Mouse (Mus musculus): ENCODE measurements around the gene Cpeb3. TPM values are rescaled to one million over a fixed set of nuclear protein-coding genes. Genes with fewer than 3 reads are reported as not detected.
"Not testable (repeated sequence)": the region's sequence is repeated elsewhere in the genome, so short reads cannot be mapped to it uniquely, and the experiment has no call there.

The Cpeb3 gene
- polyA plus RNA-seq, 1 experiment from 2014 or later, result 2.0 TPM

GRCm38 (mm10) chr19:37210457-37210856 is 2.1 kb upstream of the Cpeb3 start:
- 89% methylated on average over 4 of the region's 4 CpGs for WGBS
- Histone ChIP-seq H3K9ac (ENCODE audit: low read depth, low read length) (no peak overlapping the region), H3K4me3 (ENCODE audit: low read depth, low read length) (no peak overlapping the region), H3K27me3 (replicated peaks; ENCODE audit: control insufficient read depth, insufficient read depth, low read length) (no peaks in the 10 kb centered on the region), H3K9me3 (ENCODE audit: control insufficient read depth, low read length) (no peaks in the 10 kb centered on the region), H3K4me1 (replicated peaks; ENCODE audit: control insufficient read depth, insufficient read depth, low read length) (peaks cover 14% of the 10 kb centered on the region), H3K4me2 (no peak overlapping the region), H3K36me3 (ENCODE audit: control insufficient read depth, insufficient read depth, low read length) (peaks cover 23% of the 10 kb centered on the region), H3K27ac (ENCODE audit: low read depth, low read length) (no peak overlapping the region)
- ATAC-seq (replicated peaks; ENCODE audit: low FRiP score) (no peak), DNase-seq (ENCODE audit: low spot score) (peak; percentile 12)

DNA sequence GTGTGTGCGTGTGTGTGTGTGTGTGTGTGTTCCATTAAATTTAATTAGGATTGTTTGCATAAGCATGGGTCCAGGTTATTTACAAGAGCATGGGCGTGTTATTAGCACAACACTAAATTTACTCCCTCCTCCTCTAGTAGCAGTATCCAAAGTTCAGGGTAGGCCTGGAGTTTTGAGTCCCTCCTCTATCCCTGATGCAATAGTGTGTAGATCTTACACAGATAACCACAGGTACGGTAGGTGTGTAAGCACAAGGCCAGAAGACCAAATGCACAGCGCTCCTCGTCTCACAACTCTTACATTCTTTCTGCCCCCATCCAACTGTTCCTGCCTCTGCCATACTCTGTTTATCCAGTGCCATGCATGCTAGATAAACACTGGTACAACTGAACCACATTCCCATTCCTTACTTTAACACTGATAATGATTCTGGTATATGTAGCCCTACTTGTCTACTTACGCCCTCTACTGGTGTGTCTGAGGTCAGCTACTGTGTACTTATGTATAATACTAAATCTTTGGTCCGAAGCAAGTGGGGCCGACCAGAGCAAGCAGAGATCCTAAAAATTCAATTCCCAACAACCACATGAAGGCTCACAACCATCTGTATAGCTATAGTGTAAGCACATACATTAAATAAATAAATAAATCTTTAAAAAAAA is 1.2 kb upstream of the Cpeb3 start:
- 84% methylated on average over 8 of the region's 8 CpGs for WGBS
- peak overlapping the region; percentile 96 for H3K27ac ChIP-seq (ENCODE audit: low read depth, low read length)
- peak; percentile 26 for DNase-seq (ENCODE audit: low spot score)
- no peaks in the 10 kb centered on the region for H3K9me3 ChIP-seq (ENCODE audit: control insufficient read depth, low read length)
- H3K9ac ChIP-seq (ENCODE audit: low read depth, low read length), result peak overlapping the region; percentile 99; the same call in 1 of the 2 replicates
- peak overlapping the region; percentile 98 for H3K4me3 ChIP-seq (ENCODE audit: low read depth, low read length)
- H3K4me2 ChIP-seq, result peak overlapping the region; percentile 89
- no peak for ATAC-seq (replicated peaks; ENCODE audit: low FRiP score)
- H3K36me3 ChIP-seq (ENCODE audit: control insufficient read depth, insufficient read depth, low read length), result peaks cover 21% of the 10 kb centered on the region
- H3K27me3 ChIP-seq (replicated peaks; ENCODE audit: control insufficient read depth, insufficient read depth, low read length), result no peaks in the 10 kb centered on the region
- peaks cover 17% of the 10 kb centered on the region for H3K4me1 ChIP-seq (replicated peaks; ENCODE audit: control insufficient read depth, insufficient read depth, low read length)

DNA sequence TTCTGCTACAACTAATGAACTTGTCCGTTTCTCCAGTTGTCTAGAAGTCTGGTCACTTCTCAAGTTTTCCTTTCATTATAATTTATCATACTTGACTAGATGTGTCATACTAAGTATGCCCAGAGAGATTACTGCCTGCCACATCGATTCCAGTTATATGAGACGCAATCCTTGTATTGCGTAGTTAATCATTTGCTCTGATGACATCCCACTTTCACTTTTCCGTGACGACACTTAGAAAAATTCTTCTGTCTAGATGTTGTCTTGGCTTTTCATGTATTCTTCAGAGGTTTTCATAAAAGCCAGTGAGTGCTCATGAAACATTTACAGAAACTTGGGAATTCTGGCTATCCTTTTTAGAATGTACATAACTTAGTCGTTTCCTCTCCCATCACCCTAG is 585 bp upstream of the Cpeb3 start:
- ATAC-seq (replicated peaks; ENCODE audit: low FRiP score) (no peak), DNase-seq (ENCODE audit: low spot score) (peak; percentile 8)
- Histone ChIP-seq H3K9ac (ENCODE audit: low read depth, low read length) (peak overlapping the region; percentile 99), H3K4me3 (ENCODE audit: low read depth, low read length) (peak overlapping the region; percentile 98), H3K9me3 (ENCODE audit: control insufficient read depth, low read length) (no peaks in the 10 kb centered on the region), H3K4me2 (peak overlapping the region; percentile 89), H3K27ac (ENCODE audit: low read depth, low read length) (peak overlapping the region; percentile 96), H3K27me3 (replicated peaks; ENCODE audit: control insufficient read depth, insufficient read depth, low read length) (no peaks in the 10 kb centered on the region), H3K4me1 (replicated peaks; ENCODE audit: control insufficient read depth, insufficient read depth, low read length) (peaks cover 19% of the 10 kb centered on the region), H3K36me3 (ENCODE audit: control insufficient read depth, insufficient read depth, low read length) (peaks cover 21% of the 10 kb centered on the region)
- WGBS, result 74% methylated on average over 7 of the region's 7 CpGs

DNA sequence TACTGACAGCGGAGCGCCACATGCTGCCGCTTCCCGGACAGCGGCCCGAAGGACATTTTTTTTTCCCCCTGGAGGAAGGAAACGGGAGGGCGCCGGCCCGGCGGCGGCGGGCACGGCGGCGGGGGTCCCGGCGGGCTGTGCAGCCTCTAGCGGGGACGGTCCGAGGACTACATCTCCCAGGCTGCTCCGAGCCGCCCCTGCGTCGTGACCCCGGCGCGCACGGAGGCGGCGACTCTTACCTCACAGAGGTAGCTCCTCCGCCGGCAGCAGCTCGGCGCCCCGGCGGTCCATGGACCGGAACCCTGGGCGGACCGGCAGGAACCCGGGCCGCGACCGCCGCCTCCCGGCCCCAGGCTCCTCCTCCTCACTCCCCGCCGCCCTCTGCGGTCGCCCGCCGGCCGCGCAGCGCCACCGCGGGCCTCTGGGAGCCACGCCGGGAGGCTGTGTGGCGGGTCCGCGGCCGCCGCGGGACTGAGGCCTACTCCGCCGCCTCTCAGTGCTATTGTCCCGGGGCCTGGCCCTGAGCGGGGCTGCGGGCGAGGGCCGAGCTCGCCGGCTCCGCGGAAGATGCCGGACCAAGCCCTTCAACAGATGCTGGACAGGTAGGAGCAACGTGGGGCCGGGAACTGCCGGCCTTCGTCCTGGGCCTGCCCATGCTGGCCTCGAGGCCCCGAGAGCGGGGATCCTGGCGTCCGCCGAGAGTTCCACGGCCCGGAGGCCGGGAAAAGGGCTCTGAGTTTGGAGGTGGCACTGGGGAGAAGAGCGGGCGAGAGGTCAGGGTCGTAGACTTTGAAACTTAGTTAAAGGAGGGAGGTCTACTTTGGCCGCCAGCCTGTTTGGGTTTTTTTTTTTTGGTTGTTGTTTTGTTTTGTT is 862 bp downstream of the Cpeb3 start, which contains the start of gene March5:
March5 (plus strand) TSS at position 241 of the 873 bp plus-strand sequence.
- H3K36me3 ChIP-seq (ENCODE audit: control insufficient read depth, insufficient read depth, low read length), result peaks cover 18% of the 10 kb centered on the region
- under 1% methylated on average over 84 of the region's 94 CpGs for WGBS
- DNase-seq (ENCODE audit: low spot score) (peak; percentile 90), ATAC-seq (replicated peaks; ENCODE audit: low FRiP score) (peak; percentile 93)
- H3K27me3 ChIP-seq (replicated peaks; ENCODE audit: control insufficient read depth, insufficient read depth, low read length), result no peaks in the 10 kb centered on the region
- no peaks in the 10 kb centered on the region for H3K9me3 ChIP-seq (ENCODE audit: control insufficient read depth, low read length)
- H3K4me1 ChIP-seq (replicated peaks; ENCODE audit: control insufficient read depth, insufficient read depth, low read length), result peaks cover 24% of the 10 kb centered on the region
- H3K4me2 ChIP-seq, result peak within 1 kb of the TSS; percentile 89
- H3K4me3 ChIP-seq (ENCODE audit: low read depth, low read length), result peak within 1 kb of the TSS; percentile 98
- H3K9ac ChIP-seq (ENCODE audit: low read depth, low read length), result peak within 1 kb of the TSS; percentile 99
- peak within 1 kb of the TSS; percentile 96 for H3K27ac ChIP-seq (ENCODE audit: low read depth, low read length)

GRCm38 (mm10) chr19:37206641-37207302 is 1.6 kb downstream of the Cpeb3 start:
- WGBS, result under 1% methylated on average over 47 of the region's 47 CpGs
- Histone ChIP-seq H3K4me2 (peak overlapping the region; percentile 89), H3K9me3 (ENCODE audit: control insufficient read depth, low read length) (no peaks in the 10 kb centered on the region), H3K27me3 (replicated peaks; ENCODE audit: control insufficient read depth, insufficient read depth, low read length) (no peaks in the 10 kb centered on the region), H3K36me3 (ENCODE audit: control insufficient read depth, insufficient read depth, low read length) (peaks cover 11% of the 10 kb centered on the region), H3K4me1 (replicated peaks; ENCODE audit: control insufficient read depth, insufficient read depth, low read length) (peaks cover 24% of the 10 kb centered on the region), H3K27ac (ENCODE audit: low read depth, low read length) (peak overlapping the region; percentile 96), H3K9ac (ENCODE audit: low read depth, low read length) (peak overlapping the region; percentile 99), H3K4me3 (ENCODE audit: low read depth, low read length) (peak overlapping the region; percentile 98)
- DNase-seq (ENCODE audit: low spot score) (peak; percentile 74), ATAC-seq (replicated peaks; ENCODE audit: low FRiP score) (peak; percentile 69)

GRCm38 (mm10) chr19:37205155-37205554 is 3.2 kb downstream of the Cpeb3 start:
- not testable (repeated sequence) for DNase-seq (ENCODE audit: low spot score); H3K9ac ChIP-seq (ENCODE audit: low read depth, low read length); H3K4me3 ChIP-seq (ENCODE audit: low read depth, low read length); H3K27me3 ChIP-seq (replicated peaks; ENCODE audit: control insufficient read depth, insufficient read depth, low read length); ATAC-seq (replicated peaks; ENCODE audit: low FRiP score); H3K9me3 ChIP-seq (ENCODE audit: control insufficient read depth, low read length); H3K36me3 ChIP-seq (ENCODE audit: control insufficient read depth, insufficient read depth, low read length)
- H3K27ac ChIP-seq (ENCODE audit: low read depth, low read length), result peak overlapping the region; percentile 62
- peak overlapping the region; percentile 89 for H3K4me2 ChIP-seq
- H3K4me1 ChIP-seq (replicated peaks; ENCODE audit: control insufficient read depth, insufficient read depth, low read length), result peaks cover 24% of the 10 kb centered on the region

DNA sequence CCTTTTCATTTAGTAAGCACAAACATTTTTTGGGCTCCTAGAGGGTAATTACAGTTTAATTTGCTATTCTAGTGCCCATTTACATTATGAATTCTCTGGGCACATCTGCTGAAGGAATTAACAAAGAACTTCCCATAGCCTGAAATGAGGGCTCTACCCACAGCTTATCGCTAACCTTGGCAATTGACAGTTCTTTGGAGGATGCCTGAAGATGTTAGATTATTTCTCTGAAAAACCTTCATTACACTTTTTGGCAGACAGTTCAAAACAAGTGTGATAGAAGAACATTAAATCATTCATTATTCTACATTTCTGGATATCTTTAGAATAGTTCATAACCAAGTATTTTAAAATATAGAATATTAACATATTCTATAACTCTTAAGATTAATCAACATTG is 5.0 kb downstream of the Cpeb3 start:
- no peaks in the 10 kb centered on the region for H3K27me3 ChIP-seq (replicated peaks; ENCODE audit: control insufficient read depth, insufficient read depth, low read length)
- 70% methylated on average over 1 of the region's 1 CpGs for WGBS
- H3K4me1 ChIP-seq (replicated peaks; ENCODE audit: control insufficient read depth, insufficient read depth, low read length), result peaks cover 12% of the 10 kb centered on the region
- no peak overlapping the region for H3K9ac ChIP-seq (ENCODE audit: low read depth, low read length)
- H3K36me3 ChIP-seq (ENCODE audit: control insufficient read depth, insufficient read depth, low read length), result no peaks in the 10 kb centered on the region
- H3K27ac ChIP-seq (ENCODE audit: low read depth, low read length), result no peak overlapping the region
- no peaks in the 10 kb centered on the region for H3K9me3 ChIP-seq (ENCODE audit: control insufficient read depth, low read length)
- DNase-seq (ENCODE audit: low spot score) (no peak), ATAC-seq (replicated peaks; ENCODE audit: low FRiP score) (no peak)
- H3K4me2 ChIP-seq, result no peak overlapping the region
- H3K4me3 ChIP-seq (ENCODE audit: low read depth, low read length), result no peak overlapping the region

DNA sequence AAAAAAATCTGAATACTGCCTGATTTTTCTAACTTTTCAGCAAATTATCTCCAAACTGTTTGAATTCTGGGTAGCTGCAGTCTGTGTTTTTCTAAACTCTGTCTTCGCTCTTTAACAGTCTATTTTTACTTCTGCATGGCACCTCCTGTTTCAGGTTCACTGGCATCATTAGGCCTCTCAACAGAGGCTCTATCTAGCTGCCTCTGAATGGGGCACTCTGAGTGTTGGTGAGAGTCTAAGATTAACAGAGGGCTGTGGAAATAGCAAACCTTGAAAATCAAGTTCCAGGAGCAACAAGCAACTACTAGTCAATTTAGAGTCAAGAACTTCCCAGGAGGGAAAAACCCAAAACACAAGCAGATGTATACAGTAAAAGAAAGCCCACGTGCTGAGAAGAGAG is 8.5 kb downstream of the Cpeb3 start:
- no peak for DNase-seq (ENCODE audit: low spot score)
- 82% methylated on average over 2 of the region's 2 CpGs for WGBS
- Histone ChIP-seq H3K4me3 (ENCODE audit: low read depth, low read length) (no peak overlapping the region), H3K27me3 (replicated peaks; ENCODE audit: control insufficient read depth, insufficient read depth, low read length) (no peaks in the 10 kb centered on the region), H3K9ac (ENCODE audit: low read depth, low read length) (no peak overlapping the region), H3K36me3 (ENCODE audit: control insufficient read depth, insufficient read depth, low read length) (no peaks in the 10 kb centered on the region; the same call in 1 of the 2 replicates), H3K27ac (ENCODE audit: low read depth, low read length) (no peak overlapping the region), H3K4me2 (no peak overlapping the region), H3K9me3 (ENCODE audit: control insufficient read depth, low read length) (no peaks in the 10 kb centered on the region), H3K4me1 (replicated peaks; ENCODE audit: control insufficient read depth, insufficient read depth, low read length) (peaks cover 9% of the 10 kb centered on the region)
- no peak for ATAC-seq (replicated peaks; ENCODE audit: low FRiP score)
